Mouse (Mus musculus) monocyte, adult 2 months (primary cell): ENCODE results near the gene 1110051M20Rik.

Experiments
- DNase-seq, 2 experiments: peaks; one replicate each; pipeline ENCODE4 v3.0.0; 2022; ENCODE audit warnings: low spot score in 2 of 2, low read depth in 1 of 2

1110051M20Rik gene

DNA sequence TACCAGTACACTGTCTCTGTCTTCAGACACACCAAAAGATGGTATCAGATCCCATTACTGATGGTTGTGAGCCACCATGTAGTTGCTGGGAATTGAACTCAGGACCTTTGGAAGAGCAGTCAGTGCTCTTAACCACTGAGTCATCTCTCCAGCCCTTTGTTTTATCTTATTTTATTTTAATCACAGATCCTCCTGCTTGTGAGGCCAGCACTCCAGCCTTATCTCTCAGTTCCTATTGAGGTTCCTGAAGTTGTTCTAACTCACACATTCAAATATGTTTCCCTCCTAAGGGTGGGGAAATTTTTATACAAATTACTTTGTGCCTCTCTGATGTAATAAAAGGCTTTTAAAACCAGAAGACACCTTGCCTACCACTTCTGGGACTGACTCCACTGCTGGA, 137.9 kb downstream of the 1110051M20Rik start:
- DNase-seq = no peak

DNA sequence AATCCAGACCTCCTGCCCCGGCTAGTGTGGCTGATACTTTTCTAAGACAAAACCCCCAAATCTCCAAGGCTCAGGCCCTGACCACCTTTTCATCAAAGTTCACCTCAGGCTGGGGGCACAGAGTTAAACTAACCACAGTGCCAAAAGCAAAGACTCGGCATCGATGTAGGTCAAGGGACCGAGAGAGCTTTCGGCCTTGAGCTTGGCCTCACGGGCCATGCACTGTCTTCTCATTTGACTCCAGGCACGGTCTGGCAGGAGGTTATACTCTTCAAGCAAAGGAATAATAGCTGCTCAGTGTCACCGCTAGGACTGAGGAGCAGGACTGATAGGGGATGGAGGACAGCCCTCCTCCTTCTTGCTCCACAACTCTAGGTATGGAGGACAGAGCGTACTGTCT, 138.6 kb downstream of the 1110051M20Rik start:
- no peak for DNase-seq

DNA sequence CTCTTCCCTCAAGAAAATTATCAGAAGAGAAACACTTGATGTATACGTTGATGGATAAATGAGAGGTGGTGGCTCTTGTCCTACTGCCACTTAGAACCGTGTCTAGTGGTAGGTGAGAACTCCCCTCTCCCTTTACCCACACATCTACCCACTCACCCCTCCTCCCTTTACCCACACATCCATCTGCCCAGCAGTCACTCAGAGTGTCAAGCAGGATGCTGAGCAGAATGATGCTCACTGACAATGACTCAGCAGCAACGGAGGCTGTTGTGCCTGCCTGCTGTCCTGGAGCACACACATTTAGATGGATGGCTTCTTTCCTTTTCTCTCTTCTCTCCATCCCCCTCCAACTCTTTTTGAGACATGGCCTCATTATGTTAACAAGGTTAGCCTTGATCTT, 141.7 kb downstream of the 1110051M20Rik start:
- no peak for DNase-seq

DNA sequence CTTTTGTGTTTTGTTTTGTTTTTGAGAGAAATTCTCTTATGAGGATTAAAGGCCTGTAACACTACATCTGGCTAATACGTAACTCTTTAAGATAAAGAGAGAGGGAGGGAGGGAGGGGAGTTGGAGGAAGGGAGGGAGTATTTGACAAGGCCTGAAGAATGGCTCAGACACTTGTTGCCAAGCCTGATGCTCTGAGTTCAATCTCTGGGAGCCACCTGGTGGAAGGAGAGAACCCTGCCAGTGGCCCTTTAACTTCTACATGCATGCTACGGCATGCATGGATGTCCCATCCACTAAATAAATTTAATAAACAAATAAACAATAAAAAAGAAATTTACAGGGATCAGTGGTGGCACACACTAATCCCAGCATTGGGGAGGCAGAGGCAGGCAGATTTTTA, 142.7 kb downstream of the 1110051M20Rik start:
- no peak for DNase-seq

DNA sequence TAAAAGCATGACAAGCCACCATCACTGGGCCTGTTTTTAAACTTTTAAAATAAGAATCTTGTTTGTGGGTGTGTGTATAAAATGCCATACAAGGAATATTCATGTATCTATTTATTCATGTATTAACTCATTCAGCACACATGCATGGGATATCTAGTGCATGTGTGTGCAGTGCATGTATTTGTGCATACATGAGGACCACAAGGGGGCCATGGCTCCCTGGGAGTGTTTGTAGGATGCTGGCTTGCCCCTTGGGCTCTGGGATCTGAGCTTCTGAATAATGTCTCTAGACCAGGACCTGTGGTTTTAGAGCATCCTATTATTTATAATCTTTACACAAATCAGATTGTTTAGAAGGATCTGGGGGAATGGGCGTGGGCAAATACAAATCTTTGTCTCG, 143.7 kb downstream of the 1110051M20Rik start:
- no peak for DNase-seq

DNA sequence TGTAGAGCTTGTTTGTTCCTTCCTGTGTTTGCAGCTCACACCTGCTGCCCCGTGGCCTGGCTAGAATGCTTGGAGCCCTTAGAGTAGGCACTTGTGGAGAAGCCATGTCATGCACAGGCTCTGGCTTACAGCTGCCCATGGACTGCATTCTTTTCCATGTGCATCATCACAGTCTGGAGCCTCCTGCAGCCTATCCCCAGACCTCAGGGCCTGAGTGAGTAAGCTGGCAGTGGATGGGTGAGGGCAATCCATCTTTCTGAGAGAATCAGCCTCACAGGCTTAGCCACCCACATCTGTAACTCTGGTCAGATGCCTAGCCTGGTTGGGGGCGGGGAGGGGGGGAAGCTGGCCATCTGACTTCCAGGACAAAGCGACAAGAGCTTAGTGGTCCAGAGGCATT, 145.3 kb downstream of the 1110051M20Rik start:
- DNase-seq = no peak

DNA sequence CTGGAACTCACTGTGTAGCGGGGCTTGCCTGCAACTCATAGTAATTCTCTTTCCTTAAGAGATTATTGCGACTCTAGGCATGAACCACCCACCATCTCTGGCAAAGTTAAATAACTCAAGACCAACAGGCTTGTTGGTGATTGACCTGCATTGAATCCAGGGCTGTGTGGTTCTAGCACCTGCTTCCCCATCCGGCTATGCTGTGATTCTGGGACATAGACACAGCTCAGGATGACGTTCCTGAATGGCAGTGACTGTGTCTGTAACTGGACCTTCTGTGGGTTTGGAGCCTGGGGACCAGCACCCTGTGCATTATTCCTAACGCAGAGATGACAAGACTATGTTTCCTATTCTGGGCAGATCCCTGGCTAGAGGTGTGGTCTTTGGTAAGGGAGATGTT, 148.6 kb downstream of the 1110051M20Rik start:
- no peak for DNase-seq

DNA sequence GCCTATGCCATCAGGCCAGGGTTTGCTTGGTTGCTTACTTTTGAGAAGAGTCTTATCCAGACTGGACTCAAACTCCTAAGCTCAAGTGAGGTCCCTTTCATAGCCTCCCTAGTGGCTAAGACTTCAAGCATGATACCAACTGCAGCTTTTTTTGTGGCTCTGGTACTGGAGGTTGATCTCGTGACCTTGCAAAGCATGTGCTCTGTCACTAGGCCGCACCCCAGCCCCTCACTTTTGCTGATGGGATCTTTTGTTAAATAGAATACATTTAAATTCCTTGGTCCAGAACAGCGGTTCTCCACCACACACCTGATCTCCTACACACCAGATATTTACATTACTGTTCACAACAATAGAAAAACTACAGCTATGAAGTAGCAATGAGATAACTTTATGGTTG, 150.3 kb downstream of the 1110051M20Rik start:
- no peak for DNase-seq

DNA sequence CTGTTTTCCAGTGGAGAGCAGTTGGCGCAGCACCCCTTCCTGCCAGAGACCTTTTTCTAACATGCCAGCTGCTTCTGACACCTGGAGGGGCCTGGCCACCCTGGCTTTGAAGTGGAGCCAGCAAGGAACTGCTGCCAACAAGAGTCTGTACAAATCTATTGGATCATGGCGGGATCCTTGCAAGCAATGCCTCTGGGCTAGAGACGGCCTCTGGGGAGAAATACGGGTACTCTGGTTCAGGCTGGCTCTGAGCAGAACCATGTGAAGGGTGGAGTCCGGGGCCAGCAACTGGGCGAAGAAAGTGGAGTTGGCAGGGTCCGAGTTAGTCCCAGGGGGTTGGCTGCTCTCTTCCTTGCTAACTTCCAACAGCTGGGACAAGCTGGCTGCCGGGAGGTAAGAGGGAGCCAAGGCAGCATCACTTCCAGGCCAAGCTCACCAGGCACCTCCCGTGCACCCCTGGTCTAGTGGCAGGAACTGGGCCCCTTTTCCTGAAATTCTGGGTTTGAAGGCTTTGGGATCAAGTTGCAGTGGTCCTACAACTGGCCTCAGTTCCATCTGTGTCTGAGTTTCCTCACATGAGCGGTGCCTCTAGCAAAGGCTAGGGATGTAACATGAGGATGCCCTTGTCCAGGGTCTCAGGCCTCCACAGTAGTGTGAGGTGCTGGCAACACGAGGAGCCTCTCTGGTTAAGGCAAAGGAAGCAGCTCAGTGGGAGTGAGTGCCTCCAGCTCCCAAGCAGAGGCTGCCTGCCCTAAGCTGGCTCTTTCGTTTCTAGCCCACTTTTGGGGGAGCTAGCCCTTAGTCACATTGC, 153.1 kb downstream of the 1110051M20Rik start:
- DNase-seq = no peak

DNA sequence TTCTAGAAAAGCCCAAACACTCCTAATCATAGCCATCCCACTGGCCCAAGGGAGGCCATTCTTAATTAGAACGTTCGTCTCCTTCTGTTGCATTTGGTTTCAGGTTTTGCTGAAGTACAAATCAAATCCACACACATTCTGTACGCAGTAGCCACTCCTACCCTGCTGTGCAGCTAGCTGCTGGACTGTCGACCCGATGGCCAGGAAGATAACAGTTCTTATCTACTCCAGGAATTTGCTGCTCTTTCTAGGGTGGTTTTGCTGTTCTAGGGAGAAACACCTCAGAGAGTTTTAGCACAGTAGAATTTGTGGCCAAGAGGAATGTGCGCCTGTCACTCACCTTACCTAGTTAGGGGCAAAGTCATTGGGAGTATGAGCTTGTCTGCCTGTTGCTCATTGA, 156.9 kb downstream of the 1110051M20Rik start:
- DNase-seq = no peak

DNA sequence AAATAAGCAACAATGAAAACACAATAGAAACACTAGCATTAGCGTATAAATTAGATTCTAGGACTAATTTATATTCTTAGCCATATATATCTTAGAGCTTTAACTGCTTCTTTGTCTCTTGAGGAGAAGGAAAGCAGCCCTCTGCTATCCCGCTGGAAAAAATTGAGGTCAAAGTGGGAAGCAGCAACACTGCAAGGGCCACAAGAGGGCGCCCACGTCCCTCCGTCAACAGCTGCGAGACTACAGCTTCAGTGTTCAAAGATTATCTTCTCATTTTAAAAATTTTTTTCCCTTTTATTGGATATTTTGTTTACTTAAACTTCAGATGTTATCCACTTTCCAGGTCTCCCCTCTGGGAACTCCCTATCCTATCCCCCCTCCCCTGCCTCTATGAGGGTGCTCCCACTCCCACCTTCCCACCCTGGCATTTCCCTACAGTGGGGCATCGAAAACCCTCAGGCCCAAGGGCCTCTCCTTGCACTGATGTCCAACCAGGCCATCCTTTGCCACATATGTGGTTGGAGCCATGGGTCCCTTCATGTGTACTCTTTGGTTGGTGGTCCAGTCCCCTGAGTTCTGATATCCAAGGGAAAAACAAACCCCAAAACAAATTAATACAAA, 158.5 kb downstream of the 1110051M20Rik start:
- peak in 1 of 2 experiments; percentile 29 for DNase-seq

DNA sequence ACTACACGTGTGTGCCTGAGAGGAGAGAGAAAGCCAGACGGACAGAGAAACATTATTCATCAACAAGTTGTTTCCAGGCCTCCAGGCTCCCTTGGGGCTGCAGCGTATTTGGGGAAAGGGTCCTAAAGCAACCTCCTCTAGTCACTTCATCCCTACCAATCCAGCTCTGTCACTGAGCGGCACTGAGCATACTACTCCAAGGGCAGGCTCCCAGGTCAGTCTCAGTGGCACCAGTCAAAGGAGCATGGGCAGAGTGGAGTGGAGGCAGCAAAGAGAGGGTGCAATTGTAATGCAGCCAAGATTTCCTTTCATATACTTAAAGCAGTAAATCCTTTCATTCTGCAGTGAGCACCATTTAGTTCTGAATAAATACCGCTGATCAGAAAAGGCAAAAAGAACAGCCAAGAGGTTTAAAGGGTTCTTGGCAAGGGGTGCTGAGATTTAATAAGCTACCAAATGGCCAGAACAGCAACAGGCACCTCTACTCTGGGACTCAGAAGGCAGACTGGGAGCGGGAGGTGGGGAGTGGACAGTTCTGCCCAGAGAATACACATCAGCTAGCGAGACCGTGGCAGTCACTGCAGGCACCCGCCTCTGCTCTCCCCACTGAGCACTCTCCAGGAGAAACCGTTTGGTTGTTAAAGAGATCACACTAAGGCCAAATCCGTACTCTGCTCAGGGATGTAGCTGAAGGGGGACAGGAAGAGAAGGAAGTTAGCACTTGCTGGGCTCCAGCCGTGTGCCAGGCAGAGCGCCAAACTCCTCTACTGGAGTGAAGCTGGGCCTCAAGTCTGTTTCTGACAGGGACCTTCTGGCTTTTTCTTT, 159.9 kb downstream of the 1110051M20Rik start:
- no peak for DNase-seq

DNA sequence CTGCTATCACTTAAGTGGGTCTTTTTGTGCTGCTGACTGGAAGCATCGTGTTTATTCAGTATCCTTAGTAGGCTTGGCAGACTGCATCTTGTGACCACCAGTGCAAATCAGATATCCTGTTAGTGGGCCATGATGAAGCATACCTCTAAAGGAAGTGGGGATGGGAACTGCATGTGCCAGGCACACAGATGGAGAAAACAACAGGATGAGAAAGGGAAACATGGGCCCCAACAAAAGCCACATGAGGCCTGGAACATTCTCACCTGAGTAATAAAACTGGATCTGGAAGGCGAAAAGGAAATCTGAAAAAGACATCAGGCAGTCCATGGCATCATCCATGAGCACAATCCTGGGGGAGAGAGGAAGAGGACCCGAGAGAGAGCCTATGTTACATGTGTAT, 160.5 kb downstream of the 1110051M20Rik start:
- no peak for DNase-seq

DNA sequence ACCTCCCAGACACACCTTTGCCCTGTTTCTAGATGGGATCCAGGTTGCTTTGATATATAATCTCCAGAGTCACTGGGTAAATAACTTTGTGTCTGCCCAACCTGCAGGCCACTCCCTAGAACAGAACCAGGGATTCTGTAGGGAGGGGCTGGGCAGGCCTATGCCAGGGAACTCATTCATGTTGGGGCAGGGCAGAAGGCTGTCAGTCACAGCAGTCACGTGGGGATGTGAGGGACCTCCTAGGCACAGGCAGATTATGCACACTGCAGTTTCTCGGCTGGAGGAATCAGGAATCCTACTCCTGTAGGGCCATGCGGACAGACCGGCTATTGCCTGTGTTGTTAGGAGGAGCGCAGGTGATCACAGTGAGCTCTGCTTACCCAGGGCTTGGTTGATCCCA, 163.1 kb downstream of the 1110051M20Rik start:
- DNase-seq = no peak

DNA sequence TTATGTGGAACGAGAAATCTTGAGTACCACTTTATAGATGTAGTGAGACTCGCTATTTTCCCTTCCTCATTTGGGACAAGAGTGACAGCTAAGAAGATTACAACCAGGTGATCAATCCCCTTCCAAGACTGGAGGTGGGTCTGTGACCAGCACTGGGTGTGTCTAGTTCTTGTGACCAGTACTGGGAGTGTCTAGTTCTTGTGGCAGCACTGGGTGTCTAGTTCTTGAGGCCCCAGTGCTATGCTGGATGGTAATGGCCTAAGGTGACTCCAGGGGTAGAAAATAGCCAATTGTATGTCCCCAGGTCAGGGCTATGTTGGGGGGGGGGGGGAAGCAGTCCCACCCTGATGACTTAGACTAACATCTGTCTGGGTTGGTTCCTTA, 165.1 kb downstream of the 1110051M20Rik start:
- DNase-seq = no peak

DNA sequence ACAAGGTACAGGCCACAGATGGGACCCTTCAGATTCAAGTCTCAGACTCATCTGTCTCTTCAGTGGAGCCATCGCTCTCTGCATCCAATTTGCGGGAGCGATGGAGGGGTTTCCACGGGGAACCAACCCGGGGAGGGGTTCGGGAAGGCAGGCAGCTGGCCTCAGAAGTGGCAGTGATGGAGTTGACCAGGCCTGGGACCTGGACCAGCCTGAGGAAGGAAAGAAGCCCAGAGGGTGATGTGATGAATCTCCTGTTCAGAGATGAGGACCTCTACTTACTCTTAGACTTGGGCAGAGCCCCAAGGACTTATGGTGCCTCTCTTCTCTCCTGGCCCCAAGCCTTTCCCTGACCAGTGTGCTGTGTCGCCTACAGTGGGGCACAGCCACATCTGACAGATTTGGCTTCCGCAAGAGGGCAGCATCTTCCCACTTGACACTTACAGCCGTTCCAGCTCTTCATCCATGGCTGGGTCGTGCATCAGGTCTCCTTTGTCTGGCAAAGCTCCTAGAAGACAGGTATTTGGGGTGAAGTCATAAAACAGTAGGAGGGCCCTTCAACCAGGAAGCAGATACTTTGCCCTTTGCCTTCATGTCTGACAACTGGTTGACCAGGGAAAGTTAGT, 165.6 kb downstream of the 1110051M20Rik start:
- DNase-seq = no peak

DNA sequence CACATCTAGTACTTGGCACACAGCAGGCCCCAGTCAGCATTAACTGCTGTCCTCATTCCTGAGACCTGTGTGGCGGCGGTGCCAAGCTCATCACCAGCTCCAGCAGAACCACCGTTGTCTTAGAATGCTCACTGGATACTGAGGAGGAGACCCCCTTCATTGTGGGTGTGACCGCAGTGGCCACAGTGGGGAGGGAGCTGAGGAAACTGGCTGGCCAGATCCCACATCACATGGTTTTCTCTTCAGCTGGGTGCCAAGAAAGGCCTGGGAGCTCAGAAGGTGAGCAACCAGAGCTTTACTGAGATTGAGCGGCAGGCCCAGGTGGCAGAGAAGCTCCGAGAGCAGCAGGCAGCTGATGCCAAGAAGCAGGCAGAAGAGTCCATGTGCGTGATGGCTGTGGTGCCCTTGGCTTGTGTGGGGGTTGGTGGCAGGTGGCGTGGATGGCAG, 174.8 kb downstream of the 1110051M20Rik start:
- no peak for DNase-seq

DNA sequence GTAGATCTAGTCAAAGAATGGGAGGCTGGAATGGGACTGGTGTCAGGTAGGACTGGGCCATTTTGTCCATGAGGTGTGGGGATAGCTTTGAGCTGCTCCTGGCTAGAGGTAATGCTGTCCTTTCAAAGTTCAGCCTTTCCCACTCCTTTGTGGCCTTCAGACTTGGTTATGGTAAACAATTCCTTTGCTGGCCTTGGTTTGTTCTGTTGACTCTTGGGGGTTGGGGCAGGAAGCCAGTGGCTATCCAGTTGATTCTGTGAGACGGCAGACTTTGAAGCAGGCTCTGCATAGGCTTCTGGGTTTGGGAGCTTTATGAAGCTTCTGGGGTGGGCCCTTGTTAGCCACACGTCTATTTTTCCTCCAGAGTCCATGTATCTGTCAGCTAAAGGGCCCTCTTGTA, 175.8 kb downstream of the 1110051M20Rik start:
- no peak for DNase-seq

DNA sequence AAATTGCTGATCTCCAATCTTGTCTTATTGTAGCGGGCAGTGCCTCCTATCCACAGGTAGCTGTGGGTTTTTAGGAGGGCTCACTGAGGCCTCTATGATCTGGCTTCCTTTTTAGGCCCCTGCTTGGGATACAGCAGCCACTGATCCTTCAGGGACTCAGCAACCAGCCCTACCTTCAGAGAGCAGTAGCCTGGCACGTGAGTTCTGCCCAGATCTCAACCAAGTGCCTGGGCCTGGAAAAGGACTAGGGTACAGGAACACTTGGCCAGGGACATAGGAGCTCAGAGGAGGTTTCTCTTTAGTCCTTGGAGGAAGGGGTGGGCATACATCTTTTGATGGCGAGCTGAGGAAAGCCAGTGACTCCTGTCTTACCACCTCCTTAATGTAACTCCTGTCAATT, 176.5 kb downstream of the 1110051M20Rik start:
- no peak for DNase-seq

DNA sequence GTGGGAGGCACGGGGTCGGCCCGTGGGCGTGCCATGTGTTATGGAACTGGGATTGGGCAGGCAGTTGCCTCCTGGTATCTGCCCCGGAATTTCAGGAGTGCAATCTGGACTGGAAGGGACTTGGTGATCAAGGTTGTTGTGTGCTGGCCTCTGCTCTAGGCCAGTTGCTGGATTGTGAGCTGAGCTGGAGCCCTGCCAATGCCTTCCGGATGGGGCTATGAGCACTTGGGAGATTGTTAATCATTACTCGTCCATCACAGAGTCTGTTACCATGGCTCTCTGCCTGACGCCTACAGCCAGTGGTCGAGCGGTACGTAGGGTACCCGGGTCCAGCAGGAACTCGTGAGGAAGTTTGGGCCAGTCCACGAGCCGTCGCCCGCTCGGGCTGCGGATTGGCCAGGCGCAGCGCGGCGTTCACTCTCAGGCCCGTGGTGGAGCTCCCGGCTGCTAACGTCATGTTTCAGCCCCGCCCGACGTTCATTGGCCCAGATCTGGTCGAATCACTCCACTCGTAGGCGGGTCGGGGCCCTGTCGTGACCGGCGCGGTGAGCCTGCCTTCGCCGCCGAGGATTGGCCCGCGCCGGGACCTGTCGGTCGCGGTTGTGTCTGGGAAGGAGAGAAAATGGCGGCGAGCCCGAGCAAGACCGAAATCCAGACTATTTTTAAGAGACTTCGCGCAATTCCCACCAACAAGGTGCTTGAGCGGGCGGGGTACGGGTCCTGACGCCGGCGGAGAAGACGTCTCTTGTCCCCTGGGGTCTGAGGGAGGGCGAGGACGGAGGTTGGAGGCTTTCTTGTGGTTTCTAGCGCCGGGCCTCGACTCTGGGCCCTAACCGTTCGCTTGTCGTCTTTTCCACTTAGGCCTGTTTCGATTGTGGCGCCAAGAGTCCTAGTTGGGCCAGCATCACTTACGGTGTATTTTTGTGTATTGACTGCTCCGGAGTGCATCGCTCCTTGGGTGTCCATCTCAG, 179.5 kb downstream of the 1110051M20Rik start, which contains the start of gene Arfgap2:
Gene Arfgap2, plus strand, starts transcription at position 264 of the 971 bp plus-strand sequence.
- peak; percentile 88 to 93 for DNase-seq
